In genomic region chr16:78376745-78377570, GRCm38 (mm10) we compare ENCODE assay signal across 8 mouse cellular contexts. TPM values are rescaled to one million over a fixed set of nuclear protein-coding genes. Genes with fewer than 3 reads are reported as not detected.
DNase-seq lines count a peak whose midpoint lies in the region; ATAC-seq and TF ChIP-seq lines count a peak whose summit lies in the region.

Gene Btg3 (minus strand): TSS chr16:78377192.

- intact Hi-C loops in heart, postnatal 25 days (cut with DNase I): loop anchor here (5.0 kb wide), 2 partner anchors 50 to 200 kb away; partner anchors contain the start of gene D16Ertd472e

- H3K9ac ChIP-seq in ES-E14 (ENCODE audit: insufficient read depth, low read depth, low read length, poor library complexity, severe bottlenecking): peak within 1 kb of the TSS; percentile 95
- peak within 1 kb of the TSS; percentile 71 for H3K9ac ChIP-seq in forebrain, embryonic 15.5 days (replicated peaks)

- TF ChIP-seq CTCF in lung, adult 2 months (IDR thresholded peaks at IDR 0.05; ENCODE audit: insufficient read depth, low read length): no peak

- H3K4me2 ChIP-seq in forebrain, embryonic 15.5 days (replicated peaks): peak within 1 kb of the TSS; percentile 63

- H3K4me1 ChIP-seq in ES-E14 (ENCODE audit: control insufficient read depth in 2 of 2, insufficient read depth in 2 of 2, low read length in 2 of 2, poor library complexity in 1 of 2): peaks cover 3 to 5% of the 10 kb centered on the region in 2 experiments; a peak in 3 of 4 replicates
- peaks cover 5% of the 10 kb centered on the region for H3K4me1 ChIP-seq in forebrain, embryonic 15.5 days
- peaks cover 16% of the 10 kb centered on the region for H3K4me1 ChIP-seq in lung, adult 2 months (ENCODE audit: control insufficient read depth, insufficient read depth, low read length)

- in situ Hi-C loops in ES-E14 (cut with MboI; ENCODE audit: low sequenced_read_pairs in 2 of 2, unreplicated experiment in 2 of 2): no loop called here

- 2% methylated on average over 57 of the region's 57 CpGs for WGBS in forebrain, embryonic 15.5 days
- WGBS in lung, adult 2 months: 3% methylated on average over 55 of the region's 57 CpGs

- DNase-seq in ES-E14 (ENCODE audit: low read depth, low spot score): peak; percentile 77
- peak; percentile 25 for DNase-seq in cerebellum, adult 11-12 months
- DNase-seq in heart, postnatal 25 days (ENCODE audit: low spot score): peak; percentile 81
- DNase-seq in layer of hippocampus, adult 18-20 months (ENCODE audit: low spot score in 2 of 2): peak; percentile 68 to 82
- peak; percentile 86 for DNase-seq in lung, adult 2 months
- DNase-seq in thymus, adult 18-20 months: peak; percentile 79 to 83

- H3K27ac ChIP-seq in ES-E14 (ENCODE audit: insufficient read depth, low read depth, low read length, poor library complexity, severe bottlenecking): peak within 1 kb of the TSS; percentile 63
- H3K27ac ChIP-seq in forebrain, embryonic 15.5 days (replicated peaks): peak within 1 kb of the TSS; percentile 36; the same call in 1 of the 2 replicates

- H3K27me3 ChIP-seq in forebrain, embryonic 15.5 days: no peaks in the 10 kb centered on the region

- no peaks in the 10 kb centered on the region for H3K9me3 ChIP-seq in ES-E14 (ENCODE audit: control insufficient read depth, insufficient read depth, low read depth, low read length)
- H3K9me3 ChIP-seq in forebrain, embryonic 15.5 days: no peaks in the 10 kb centered on the region

- ATAC-seq in forebrain, embryonic 15.5 days (replicated peaks): peak; percentile 98
- ATAC-seq in neutrophil, adult 5-6 weeks (ENCODE audit: extremely low read depth, insufficient number of reproducible peaks, low FRiP score, poor library complexity, severe bottlenecking): peak; percentile 82

- H3K36me3 ChIP-seq in ES-E14 (ENCODE audit: control insufficient read depth, insufficient read depth, low read length, poor library complexity, severe bottlenecking): peaks cover 7% of the 10 kb centered on the region
- no peaks in the 10 kb centered on the region for H3K36me3 ChIP-seq in forebrain, embryonic 15.5 days

- TF ChIP-seq POLR2A in lung, adult 2 months (IDR thresholded peaks at IDR 0.05; ENCODE audit: borderline replicate concordance, extremely low read depth, low read depth, low read length): peak; percentile 62; the same call in 1 of the 2 replicates

- peak within 1 kb of the TSS; percentile 71 to 98 for H3K4me3 ChIP-seq in ES-E14 (ENCODE audit: insufficient read depth in 1 of 2, low read depth in 1 of 2, low read length in 2 of 2, poor library complexity in 1 of 2, severe bottlenecking in 1 of 2)
- peak within 1 kb of the TSS; percentile 96 for H3K4me3 ChIP-seq in forebrain, embryonic 15.5 days
- peak within 1 kb of the TSS; percentile 90 for H3K4me3 ChIP-seq in lung, adult 2 months (replicated peaks; ENCODE audit: extremely low read depth, low read depth, low read length)

TF ChIP-seq in ES-E14, 5 proteins besides CTCF, POLR2A, EP300 and RAD21:
- TF ChIP-seq HCFC1 (IDR thresholded peaks at IDR 0.05; ENCODE audit: borderline replicate concordance, insufficient read depth, low read length): 0 out of 2 replicates have a peak, but pooled peaks have one; percentile 37
- no peak for TF ChIP-seq ZC3H11A (IDR thresholded peaks at IDR 0.05; ENCODE audit: borderline replicate concordance, low read depth, low read length)

RNA-seq across cellular contexts. Expression of gene Btg3, which starts in this region (rescaled TPM):
- 14.3 and 27.9 TPM in 2 replicates for total RNA-seq in ES-E14 (2012; rRNA removed)
- 25.5 and 27.6 TPM in 2 replicates for polyA plus RNA-seq in forebrain, embryonic 15.5 days (2015; fragmentation: Nextera tagmentation; extraction: Ambion mirVana)
- total RNA-seq in heart, postnatal 25 days (2021): 10 to 100 TPM in 1 of 2 experiments, 1 to 10 TPM in 1; 7.1 to 10.2 TPM
- 10 to 100 TPM; 17.0 to 19.4 TPM for total RNA-seq in layer of hippocampus, adult 18-20 months (2021)
- 8.5 and 10.3 TPM in 2 replicates for polyA plus RNA-seq in lung, adult 2 months (2012; rRNA removed)
- total RNA-seq in neutrophil, adult 5-6 weeks (2017): 4.5 and 8.5 TPM in 2 replicates

Comparison
In these comparisons a context has a peak if more than half of its experiments do, and no peak if none do; other contexts are left out.
1. Peak in every context shown above with its lines: DNase-seq, ATAC-seq, H3K4me3 ChIP-seq and H3K27ac ChIP-seq.
2. DNase-seq: peak in every context shown above with its lines; median percentile 86 in lung, adult 2 months; 81 in heart, postnatal 25 days; 81 in thymus, adult 18-20 months; 77 in ES-E14; 75 in layer of hippocampus, adult 18-20 months; 25 in cerebellum, adult 11-12 months.